Mouse (Mus musculus) hindbrain, postnatal 0 days (tissue): Measurements from ENCODE around the gene Glrx3. TPM values are rescaled to one million over a fixed set of nuclear protein-coding genes. Genes with fewer than 3 reads are reported as not detected.
A peak's percentile ranks its signal among the peaks of the same experiment; 100 is the strongest.

Source experiments
- ATAC-seq: fragments of 200-750 bp; cut with Nextera tagmentation; 2 replicates; pipeline ENCODE4 v1.8.0; 2017; ENCODE audit warnings: mild to moderate bottlenecking, moderate TSS enrichment, moderate library complexity
- DNase-seq: peaks from one replicate; pipeline ENCODE4 v3.0.0-alpha.2; 2015; ENCODE audit warnings: low spot score
- H3K27ac ChIP-seq: fragments of 300-500 bp; sonication (generic); 2 replicates; pipeline ENCODE4 v1.5.1; 2014; ENCODE audit warnings: mild to moderate bottlenecking
- H3K27me3 ChIP-seq: fragments of 300-500 bp; sonication (generic); 2 replicates; pipeline ENCODE4 v1.6.1; 2014; ENCODE audit warnings: low read length, mixed read lengths; ENCODE audit not compliant: insufficient read depth
- H3K36me3 ChIP-seq: fragments of 300-500 bp; sonication (generic); 2 replicates; pipeline ENCODE4 v1.6.1; 2014; ENCODE audit warnings: low read length, mixed read lengths; ENCODE audit not compliant: insufficient read depth
- H3K4me1 ChIP-seq: fragments of 300-500 bp; sonication (generic); 2 replicates; pipeline ENCODE4 v1.6.1; 2014; ENCODE audit warnings: antibody characterized with exemption, low read length, mixed read lengths; ENCODE audit not compliant: insufficient read depth
- H3K4me2 ChIP-seq: fragments of 300-500 bp; sonication (generic); 2 replicates; pipeline ENCODE4 v1.6.1; 2014; ENCODE audit warnings: low read depth, mild to moderate bottlenecking, low read length, moderate library complexity, mixed read lengths
- H3K4me3 ChIP-seq: fragments of 300-500 bp; sonication (generic); 2 replicates; pipeline ENCODE4 v1.5.1; 2014; ENCODE audit warnings: low read length
- H3K9ac ChIP-seq: fragments of 300-500 bp; sonication (generic); replicated peaks from 2 replicates; pipeline ENCODE4 v1.6.1; 2014; ENCODE audit warnings: mild to moderate bottlenecking, low read length, moderate library complexity, mixed read lengths
- H3K9me3 ChIP-seq: fragments of 300-500 bp; sonication (generic); 2 replicates; pipeline ENCODE4 v1.6.1; 2016; ENCODE audit warnings: low read length, mixed read lengths
- CTCF ChIP-seq: IDR thresholded peaks from 2 replicates; pipeline ENCODE4 v1.5.1; 2016; ENCODE audit warnings: antibody characterized with exemption, control low read depth, low read depth
- WGBS: fragments of 180-500 bp; shearing (Covaris S2); extraction: QIAGEN DNeasy Blood & Tissue Kit; methylation state at CpG from one replicate; pipeline ENCODE4 v1.1.7; 2014; 5-methylcytosine and 5-hydroxymethylcytosine counted together
- polyA plus RNA-seq: library from polyadenylated mRNA; unstranded; fragments of >200 nt; fragmentation: Nextera tagmentation; extraction: Ambion mirVana; gene quantifications from 2 replicates; pipeline ENCODE4 v1.2.1, GENCODE M21; 2015
- total RNA-seq: library from RNA; depleted of rRNA; stranded (reverse); fragments of >200 nt; gene quantifications from 2 replicates; pipeline ENCODE4 v1.2.3, GENCODE M21; 2014; rRNA removed

The Glrx3 gene
- total RNA-seq (105 and 124 TPM in 2 replicates), polyA plus RNA-seq (241 and 247 TPM in 2 replicates)

DNA sequence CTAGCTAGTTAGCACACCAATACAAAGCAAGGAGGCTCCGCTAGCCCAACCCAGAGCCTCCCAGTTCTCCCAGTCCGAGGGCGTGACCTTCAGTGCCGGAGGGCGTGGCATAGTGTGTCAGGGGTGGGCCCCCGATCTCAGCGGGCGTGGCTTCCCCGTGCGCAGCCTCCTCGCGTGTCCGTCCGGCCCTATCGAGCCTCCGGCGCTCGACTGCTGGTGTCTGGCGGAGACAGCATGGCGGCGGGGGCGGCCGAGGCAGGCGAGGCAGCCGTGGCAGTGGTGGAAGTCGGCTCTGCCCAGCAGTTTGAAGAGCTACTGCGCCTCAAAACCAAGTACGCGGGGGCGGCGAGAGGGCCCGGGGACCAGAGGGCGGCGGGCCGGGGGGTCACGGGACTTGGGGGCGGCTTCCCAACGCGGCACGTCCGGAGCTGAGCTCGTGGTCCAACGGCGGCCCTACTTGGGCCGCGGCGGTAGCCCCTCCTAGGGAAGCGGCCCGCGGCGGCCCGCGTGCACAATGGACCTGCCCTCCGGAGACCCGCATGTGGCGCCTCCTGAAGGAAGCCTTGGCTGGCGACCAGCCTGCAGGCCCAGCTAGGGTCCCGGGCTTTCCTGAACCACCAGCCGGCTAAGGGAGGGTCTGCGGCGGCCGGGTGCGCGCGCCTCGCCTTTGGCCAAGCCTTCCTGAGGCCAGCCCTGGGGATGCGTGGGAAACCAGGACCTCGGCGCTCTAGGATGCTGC, at the start of gene Glrx3:
Gene Glrx3, plus strand, starts transcription at position 175 of the 739 bp plus-strand sequence.
- ATAC-seq (peak; percentile 97), DNase-seq (peak; percentile 95)
- WGBS: under 1% methylated on average over 60 of the region's 69 CpGs
- peaks cover 8% of the 10 kb centered on the region for H3K4me1 ChIP-seq
- no peaks in the 10 kb centered on the region for H3K36me3 ChIP-seq
- H3K27ac ChIP-seq: peak within 1 kb of the TSS; percentile 89
- H3K4me3 ChIP-seq: peak within 1 kb of the TSS; percentile 87
- H3K9ac ChIP-seq: peak within 1 kb of the TSS; percentile 78
- no peaks in the 10 kb centered on the region for H3K9me3 ChIP-seq
- peak within 1 kb of the TSS; percentile 76 for H3K4me2 ChIP-seq
- no peaks in the 10 kb centered on the region for H3K27me3 ChIP-seq
- no peak for TF ChIP-seq CTCF

DNA sequence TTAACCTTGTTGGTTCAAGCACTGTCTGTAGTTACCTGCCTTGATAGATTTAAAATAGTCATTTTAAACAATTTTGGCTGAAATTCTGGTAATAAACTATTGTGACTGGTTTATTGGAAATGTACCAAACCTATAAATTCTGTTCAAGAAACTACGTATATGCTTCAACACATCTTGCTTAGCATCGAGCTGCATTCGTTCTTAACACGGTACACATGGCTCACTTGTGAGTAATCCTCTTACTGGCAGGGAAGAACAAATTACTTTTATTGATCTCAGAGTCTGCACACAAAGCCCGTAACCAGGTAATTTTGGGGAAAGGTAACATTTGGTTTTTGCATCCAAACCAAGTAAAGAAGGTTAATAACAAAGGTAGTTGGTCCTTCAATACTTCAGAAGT, 49.6 kb upstream of the Glrx3 start:
- Histone ChIP-seq H3K4me2 (no peak overlapping the region), H3K4me3 (no peak overlapping the region), H3K9ac (no peak overlapping the region), H3K27ac (no peak overlapping the region), H3K36me3 (no peaks in the 10 kb centered on the region), H3K4me1 (no peaks in the 10 kb centered on the region), H3K27me3 (no peaks in the 10 kb centered on the region), H3K9me3 (no peaks in the 10 kb centered on the region)
- no peak for TF ChIP-seq CTCF
- no peak for DNase-seq
- no peak for ATAC-seq
- WGBS: 77% methylated on average over 5 of the region's 5 CpGs

DNA sequence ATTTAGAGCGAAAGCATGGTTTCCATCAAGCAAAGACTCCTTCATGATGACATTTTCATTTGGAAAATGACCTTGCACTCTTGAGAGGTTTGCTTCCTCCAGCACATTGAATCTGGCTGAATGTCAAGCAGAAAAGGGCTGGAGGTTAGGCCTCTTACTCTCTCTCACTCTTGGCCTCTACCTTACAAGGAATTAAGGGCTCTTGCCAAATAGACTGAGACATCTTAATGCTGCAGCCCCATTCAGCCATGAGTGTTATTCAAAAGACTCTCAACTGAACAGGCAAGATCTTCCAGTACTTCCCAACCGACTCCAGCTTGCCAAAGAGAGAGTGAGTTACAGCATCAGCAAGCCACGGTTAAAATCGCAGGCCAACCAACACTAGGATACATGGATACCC, 42.0 kb upstream of the Glrx3 start:
- 88% methylated on average over 4 of the region's 4 CpGs for WGBS
- Histone ChIP-seq H3K27me3 (no peaks in the 10 kb centered on the region), H3K9me3 (no peaks in the 10 kb centered on the region), H3K36me3 (no peaks in the 10 kb centered on the region), H3K9ac (no peak overlapping the region), H3K4me1 (no peaks in the 10 kb centered on the region), H3K4me2 (no peak overlapping the region), H3K27ac (no peak overlapping the region), H3K4me3 (no peak overlapping the region)
- no peak for TF ChIP-seq CTCF
- ATAC-seq: no peak
- no peak for DNase-seq

DNA sequence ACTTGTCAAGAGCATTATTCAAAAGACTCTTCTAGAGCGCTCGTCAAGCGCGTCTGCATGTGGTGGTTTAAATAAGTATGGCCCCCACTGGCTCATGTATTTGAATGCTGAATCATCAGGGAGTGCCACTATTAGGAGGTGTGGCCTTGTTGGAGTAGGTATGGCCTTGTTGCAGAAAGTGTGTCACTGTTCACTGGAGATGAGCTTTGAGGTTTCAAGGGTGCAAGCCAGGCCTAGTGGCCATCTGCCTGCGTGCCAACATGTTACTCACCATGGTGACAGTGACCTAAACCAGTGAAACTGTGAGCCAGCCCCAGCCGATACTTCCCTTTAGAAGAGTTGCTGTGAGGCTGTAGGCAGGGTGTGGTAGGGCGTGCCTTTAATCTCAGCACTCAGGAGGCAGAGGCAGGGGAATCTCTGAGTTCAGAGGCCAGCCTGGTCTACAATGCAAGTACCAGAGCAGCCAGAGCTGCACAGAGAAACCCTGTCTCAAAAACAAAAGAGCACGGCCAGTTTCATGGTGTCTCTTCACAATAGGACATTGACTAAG, 40.0 kb upstream of the Glrx3 start:
- Histone ChIP-seq H3K27me3 (no peaks in the 10 kb centered on the region), H3K36me3 (no peaks in the 10 kb centered on the region)
- 94% methylated on average over 8 of the region's 8 CpGs for WGBS

DNA sequence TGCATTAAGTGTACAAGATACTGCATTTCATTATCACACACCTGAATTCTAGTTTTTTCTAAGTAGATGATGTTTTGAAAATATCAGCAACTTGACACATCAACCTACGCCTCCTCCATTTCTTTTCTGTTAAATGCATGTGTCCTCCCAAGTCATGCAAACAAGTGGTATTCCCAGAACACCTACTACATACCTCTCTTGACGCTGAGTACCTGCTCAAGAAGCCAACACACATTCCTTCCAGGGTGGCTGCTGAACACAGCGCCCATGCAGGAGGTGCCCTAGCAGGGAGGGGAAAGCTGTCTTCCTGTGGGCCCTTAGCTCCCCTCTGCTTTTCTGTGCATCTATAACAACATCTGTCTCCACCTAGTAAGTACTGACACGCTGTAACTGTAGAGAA, 38.4 kb upstream of the Glrx3 start:
- H3K27me3 ChIP-seq: no peaks in the 10 kb centered on the region
- no peaks in the 10 kb centered on the region for H3K9me3 ChIP-seq
- no peak for TF ChIP-seq CTCF
- no peak overlapping the region for H3K4me2 ChIP-seq
- no peak overlapping the region for H3K9ac ChIP-seq
- no peaks in the 10 kb centered on the region for H3K4me1 ChIP-seq
- 94% methylated on average over 4 of the region's 4 CpGs for WGBS
- no peak overlapping the region for H3K4me3 ChIP-seq
- DNase-seq (no peak), ATAC-seq (no peak)
- no peaks in the 10 kb centered on the region for H3K36me3 ChIP-seq
- H3K27ac ChIP-seq: no peak overlapping the region

More for the DNA sequence above, 40.0 kb upstream of the Glrx3 start:
- Histone ChIP-seq H3K4me2 (no peak overlapping the region), H3K27ac (no peak overlapping the region), H3K9ac (no peak overlapping the region), H3K9me3 (no peaks in the 10 kb centered on the region), H3K4me1 (no peaks in the 10 kb centered on the region), H3K4me3 (no peak overlapping the region)
- TF ChIP-seq CTCF: no peak
- DNase-seq (no peak), ATAC-seq (no peak)

DNA sequence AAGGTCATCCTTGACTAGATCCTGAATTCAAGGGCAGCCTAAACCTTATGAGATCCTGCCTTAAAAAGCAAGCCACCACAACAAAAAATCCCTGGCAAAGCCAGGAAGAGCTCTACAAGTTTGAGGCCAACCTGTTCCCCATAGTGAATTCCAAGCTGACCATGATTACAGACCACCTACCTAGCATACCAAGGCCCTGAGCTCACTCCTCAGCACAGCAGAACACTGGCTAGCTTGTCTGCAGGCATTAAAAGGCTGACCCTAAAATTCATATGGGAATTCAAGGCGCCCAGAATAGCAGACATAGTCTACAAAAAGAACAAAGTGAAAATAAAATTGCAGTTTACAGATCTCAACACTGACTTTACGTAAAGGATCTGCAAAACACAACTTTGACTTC, 33.3 kb upstream of the Glrx3 start:
- DNase-seq (no peak), ATAC-seq (no peak)
- H3K27me3 ChIP-seq: no peaks in the 10 kb centered on the region
- H3K4me1 ChIP-seq: no peaks in the 10 kb centered on the region
- no peak overlapping the region for H3K9ac ChIP-seq
- TF ChIP-seq CTCF: no peak
- no peaks in the 10 kb centered on the region for H3K36me3 ChIP-seq
- H3K4me2 ChIP-seq: no peak overlapping the region
- H3K9me3 ChIP-seq: no peaks in the 10 kb centered on the region
- no peak overlapping the region for H3K27ac ChIP-seq
- no peak overlapping the region for H3K4me3 ChIP-seq
- WGBS: 85% methylated on average over 2 of the region's 2 CpGs
